Mouse (Mus musculus) telencephalon, adult 2 months (tissue): ENCODE data around the gene Cd93.

Experiments
- DNase-seq: peaks from one replicate; pipeline ENCODE4 v3.0.0-alpha.2; 2011; ENCODE audit warnings: low read depth, low spot score

Cd93 gene

GRCm38 (mm10) chr2:148402227-148402626, 41.1 kb downstream of the Cd93 start:
- no peak for DNase-seq

DNA sequence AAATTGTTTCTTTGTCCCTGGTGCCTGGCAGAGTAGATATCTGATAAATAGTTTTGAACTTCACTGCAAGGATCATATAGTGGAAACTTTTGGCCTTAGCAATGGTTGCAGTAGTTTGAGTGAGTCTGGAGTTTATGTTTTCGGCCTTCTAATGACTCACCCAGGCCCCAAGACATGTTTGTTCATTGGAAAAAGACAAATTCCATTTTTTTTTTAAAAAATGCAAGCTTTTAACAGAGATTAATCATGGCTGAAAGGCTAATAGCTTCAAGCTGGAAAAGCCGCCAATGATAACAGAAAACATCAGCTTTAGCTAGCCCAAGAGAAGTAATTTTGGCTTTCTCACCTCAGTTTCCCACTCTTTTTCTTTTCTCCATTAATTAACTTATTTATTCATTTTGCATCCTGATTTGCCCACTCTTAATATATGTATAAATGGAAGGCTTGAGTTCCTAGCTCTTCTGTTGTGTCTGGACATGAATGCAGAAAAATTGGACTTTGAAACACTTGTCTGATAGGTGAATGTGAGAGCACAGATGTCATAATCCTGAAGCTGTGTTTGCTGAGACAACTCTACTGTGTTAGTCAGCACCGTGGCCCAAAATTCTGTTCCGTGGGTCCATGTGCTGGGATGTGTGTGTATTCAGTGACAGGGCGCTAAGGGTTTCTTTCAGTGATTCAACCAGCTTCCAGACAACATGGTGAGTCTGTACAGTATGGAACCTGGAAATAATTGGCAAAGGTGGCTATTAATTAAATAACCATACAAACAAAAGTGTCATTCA, 44.3 kb downstream of the Cd93 start:
- DNase-seq: no peak

- no peak for DNase-seq
Observed at GRCm38 (mm10) chr2:148397784-148398100, 45.6 kb downstream of the Cd93 start.

DNA sequence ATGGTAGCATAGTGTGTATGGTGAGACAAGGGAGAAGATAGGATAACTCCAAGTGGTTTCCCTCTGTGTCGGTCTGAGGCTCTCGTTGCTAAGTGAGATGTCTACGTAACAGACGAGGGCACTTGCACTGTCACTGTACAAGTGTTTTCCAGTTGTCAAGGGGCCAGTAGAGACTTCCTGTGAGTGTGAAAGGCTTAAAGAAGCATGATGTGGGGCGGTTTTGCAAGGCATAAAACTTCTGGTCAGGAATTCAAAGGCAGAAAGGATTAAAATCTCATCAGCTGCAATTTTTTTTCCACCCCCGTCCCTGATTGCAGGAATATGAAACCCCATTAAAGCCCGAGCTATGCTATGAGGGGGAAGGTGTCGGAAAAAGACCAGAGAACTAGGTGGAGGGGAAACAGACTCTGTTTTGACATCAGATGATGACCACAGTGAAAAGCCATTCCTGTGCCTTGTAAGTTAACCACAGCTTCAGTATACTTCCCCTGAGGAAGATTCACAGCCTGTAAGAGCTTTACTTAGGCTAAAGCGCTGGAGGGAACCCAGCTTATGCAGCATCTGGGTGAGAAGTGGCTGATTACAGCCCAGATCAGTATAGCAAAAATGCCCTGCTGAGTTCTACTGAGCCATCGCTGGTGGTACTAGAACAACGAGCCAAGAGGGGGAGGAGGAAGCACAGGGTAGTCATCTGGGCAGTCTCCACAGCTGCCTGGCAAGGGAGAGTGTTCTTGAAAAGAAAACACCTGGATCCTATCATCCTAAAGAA, 46.2 kb downstream of the Cd93 start:
- no peak for DNase-seq

- DNase-seq: no peak
Observed at GRCm38 (mm10) chr2:148396209-148396608, 47.2 kb downstream of the Cd93 start.

- no peak for DNase-seq
Observed at GRCm38 (mm10) chr2:148395131-148396051, 48.0 kb downstream of the Cd93 start, which contains the start of gene Sstr4. Gene Sstr4 (plus strand): TSS chr2:148395344.

- DNase-seq: no peak
Observed at GRCm38 (mm10) chr2:148393846-148394245, 49.5 kb downstream of the Cd93 start.

- no peak for DNase-seq
Observed at GRCm38 (mm10) chr2:148393149-148393548, 50.2 kb downstream of the Cd93 start.

- peak; percentile 68 for DNase-seq
Observed at GRCm38 (mm10) chr2:148387652-148388581, 55.4 kb downstream of the Cd93 start.

- DNase-seq: no peak
Observed at GRCm38 (mm10) chr2:148386927-148387326, 56.4 kb downstream of the Cd93 start.
